Comparison of ENCODE assay signal across 9 mouse cellular contexts in the genomic region with DNA sequence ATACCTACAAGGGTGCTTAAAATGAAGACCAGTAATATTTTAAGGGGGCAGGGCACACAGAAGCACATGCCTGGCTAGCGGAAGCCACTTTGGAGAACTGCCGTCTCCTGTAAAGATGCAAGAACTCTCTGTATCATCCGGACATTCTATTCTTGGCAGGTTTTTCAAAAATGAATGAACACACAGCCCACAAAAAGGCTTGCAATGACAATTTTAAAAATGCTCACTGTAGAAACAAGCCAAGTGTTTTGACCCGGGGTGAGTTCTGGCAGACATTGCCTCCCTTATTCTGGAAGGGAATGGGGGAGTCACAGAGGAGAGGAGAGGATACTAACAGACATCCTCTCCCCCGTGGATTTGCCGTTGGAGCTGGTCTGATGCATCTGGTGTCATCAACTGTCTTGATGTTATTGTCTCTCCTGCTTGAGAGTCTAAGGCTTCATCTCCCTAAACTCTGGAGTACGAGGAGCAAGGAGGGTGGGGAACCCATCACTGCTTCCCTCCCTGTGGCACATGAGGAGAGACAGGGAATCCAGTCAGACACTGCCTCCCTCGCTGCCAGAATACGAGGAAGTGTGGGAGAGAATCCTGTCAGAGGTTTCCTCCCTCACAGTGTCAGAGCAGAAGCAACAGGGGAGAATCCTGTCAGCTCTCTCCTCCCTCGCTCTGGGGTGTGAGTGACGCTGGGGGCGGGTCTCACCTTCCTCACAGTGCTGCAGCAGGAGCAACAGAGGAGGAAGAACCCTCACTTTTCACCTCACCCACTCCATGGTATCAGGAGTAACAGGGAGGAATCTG. TPM values are rescaled to one million over a fixed set of nuclear protein-coding genes. Genes with fewer than 3 reads are reported as not detected.
DNase-seq lines count a peak whose midpoint lies in the region; ATAC-seq and TF ChIP-seq lines count a peak whose summit lies in the region.
"Had no signal": no experiment of that assay in that cellular context is flagged by ENCODE, and none has a peak within 500 bp of the region (broad histone marks: within the 10 kb centered on the region; RNA-seq: fewer than 3 reads in every experiment).

No protein-coding gene starts in this region.

- H3K4me1 ChIP-seq in hindbrain, postnatal 0 days (ENCODE audit: insufficient read depth, low read length), result peaks cover 15% of the 10 kb centered on the region; the same call in 1 of the 2 replicates
- H3K4me1 ChIP-seq in hindbrain, embryonic 14.5 days (replicated peaks; ENCODE audit: control insufficient read depth, insufficient read depth, low read length), result peaks cover 5% of the 10 kb centered on the region; the same call in 1 of the 2 replicates

- no peaks in the 10 kb centered on the region for H3K27me3 ChIP-seq in hindbrain, postnatal 0 days (ENCODE audit: insufficient read depth, low read length)
- H3K27me3 ChIP-seq in hindbrain, embryonic 14.5 days (ENCODE audit: control insufficient read depth, insufficient read depth, low read length), result no peaks in the 10 kb centered on the region

- no peak overlapping the region for H3K4me2 ChIP-seq in hindbrain, postnatal 0 days (ENCODE audit: low read depth, low read length)
- no peak overlapping the region for H3K4me2 ChIP-seq in hindbrain, embryonic 14.5 days (replicated peaks)

- no peaks in the 10 kb centered on the region for H3K36me3 ChIP-seq in hindbrain, postnatal 0 days (ENCODE audit: insufficient read depth, low read length)
- H3K36me3 ChIP-seq in hindbrain, embryonic 14.5 days (replicated peaks; ENCODE audit: control insufficient read depth, insufficient read depth), result no peaks in the 10 kb centered on the region; the same call in 1 of the 2 replicates

- TF ChIP-seq CTCF in hindbrain, postnatal 0 days (IDR thresholded peaks at IDR 0.05; ENCODE audit: low read depth), result no peak

- ATAC-seq in hindbrain, postnatal 0 days, result peak; percentile 21; the same call in 1 of the 2 replicates
- no peak for ATAC-seq in hindbrain, embryonic 14.5 days (ENCODE audit: low FRiP score)

- H3K4me3 ChIP-seq in hindbrain, postnatal 0 days (ENCODE audit: low read length), result no peak overlapping the region
- no peak overlapping the region for H3K4me3 ChIP-seq in hindbrain, embryonic 14.5 days (replicated peaks; ENCODE audit: low read length)
- H3K4me3 ChIP-seq: heart, adult 2 months had no signal

- WGBS in hindbrain, postnatal 0 days, result 27% methylated on average over 12 of the region's 12 CpGs
- WGBS in hindbrain, embryonic 14.5 days, result 40% methylated on average over 10 of the region's 12 CpGs

- no peaks in the 10 kb centered on the region for H3K9me3 ChIP-seq in hindbrain, postnatal 0 days (ENCODE audit: low read length)
- no peaks in the 10 kb centered on the region for H3K9me3 ChIP-seq in hindbrain, embryonic 14.5 days (ENCODE audit: control insufficient read depth, low read length)

- no peak for DNase-seq in hindbrain, postnatal 0 days (ENCODE audit: low spot score)
- no peak for DNase-seq in hindbrain, embryonic 14.5 days (ENCODE audit: low spot score)
- DNase-seq in thymus, postnatal 14 days, result peak; percentile 16
- DNase-seq in thymus, adult 18-20 months, result no peak
- peak; percentile 65 to 73 for DNase-seq in kidney, postnatal 4 days
- no peak for DNase-seq in gastrocnemius, adult 18-20 months (ENCODE audit: low spot score)
- DNase-seq in cerebellum, adult 11 months, result no peak
- DNase-seq in urinary bladder, adult 18-20 months (ENCODE audit: low spot score in 2 of 2), result no peak

- 0 out of 2 replicates have a peak overlapping the region, but pooled peaks have one; percentile 20 for H3K27ac ChIP-seq in hindbrain, postnatal 0 days
- no peak overlapping the region; the same call in 1 of the 2 replicates for H3K27ac ChIP-seq in hindbrain, embryonic 14.5 days
- H3K27ac ChIP-seq: heart, adult 2 months had no signal

- no peak overlapping the region for H3K9ac ChIP-seq in hindbrain, postnatal 0 days (replicated peaks; ENCODE audit: low read length)
- no peak overlapping the region for H3K9ac ChIP-seq in hindbrain, embryonic 14.5 days

RNA-seq across cellular contexts. Expression of gene Galnt9, which starts 54.3 kb away (rescaled TPM):
- total RNA-seq in hindbrain, postnatal 0 days (2014; rRNA removed), result 26.7 and 27.8 TPM in 2 replicates
- polyA plus RNA-seq in hindbrain, postnatal 0 days (2015; fragmentation: Nextera tagmentation; extraction: Ambion mirVana), result 16.4 and 19.8 TPM in 2 replicates
- 23.9 and 26.9 TPM in 2 replicates for polyA plus RNA-seq in hindbrain, embryonic 14.5 days (2014; fragmentation: Nextera tagmentation; extraction: Ambion mirVana)
- total RNA-seq in gastrocnemius, adult 18-20 months (2021), result not detected
- total RNA-seq: heart, adult 2 months had no signal

RNA-seq across cellular contexts. Expression of gene Noc4l, which starts 54.7 kb away (rescaled TPM):
- 31.8 and 42.8 TPM in 2 replicates for total RNA-seq in hindbrain, postnatal 0 days (2014; rRNA removed)
- 38.0 and 42.9 TPM in 2 replicates for polyA plus RNA-seq in hindbrain, postnatal 0 days (2015; fragmentation: Nextera tagmentation; extraction: Ambion mirVana)
- polyA plus RNA-seq in hindbrain, embryonic 14.5 days (2014; fragmentation: Nextera tagmentation; extraction: Ambion mirVana), result 32.8 and 33.9 TPM in 2 replicates
- 10 to 100 TPM; 14.1 to 15.4 TPM for total RNA-seq in gastrocnemius, adult 18-20 months (2021)

RNA-seq across cellular contexts. Expression of gene Ddx51, which starts 54.8 kb away (rescaled TPM):
- total RNA-seq in hindbrain, postnatal 0 days (2014; rRNA removed), result 11.8 and 12.4 TPM in 2 replicates
- polyA plus RNA-seq in hindbrain, postnatal 0 days (2015; fragmentation: Nextera tagmentation; extraction: Ambion mirVana), result 9.4 and 11.2 TPM in 2 replicates
- 20.4 and 21.4 TPM in 2 replicates for polyA plus RNA-seq in hindbrain, embryonic 14.5 days (2014; fragmentation: Nextera tagmentation; extraction: Ambion mirVana)
- total RNA-seq in gastrocnemius, adult 18-20 months (2021), result 1 to 10 TPM; 6.0 to 8.5 TPM

Comparison
In these comparisons a context has a peak if more than half of its experiments do, and no peak if none do; other contexts are left out.
1. DNase-seq: peak in thymus, postnatal 14 days (single experiment) and kidney, postnatal 4 days (2 of 2); none in hindbrain, postnatal 0 days (single experiment), hindbrain, embryonic 14.5 days (single experiment), thymus, adult 18-20 months (0 of 2), gastrocnemius, adult 18-20 months (single experiment), cerebellum, adult 11 months (single experiment) and urinary bladder, adult 18-20 months (0 of 2).
2. RNA of gene Galnt9, which starts 54.3 kb away (total RNA-seq): 26.7 to 27.8 TPM in hindbrain, postnatal 0 days; not detected in gastrocnemius, adult 18-20 months; every median in the first group is over 10 times any median in the second.